Mouse (Mus musculus) monocyte, adult 2 months (primary cell): ENCODE results near the gene Cela3b.

Source experiments
- DNase-seq, 2 experiments: peaks; one replicate each; pipeline ENCODE4 v3.0.0; 2022; ENCODE audit warnings: low spot score in 2 of 2, low read depth in 1 of 2

Gene Cela3b

DNA sequence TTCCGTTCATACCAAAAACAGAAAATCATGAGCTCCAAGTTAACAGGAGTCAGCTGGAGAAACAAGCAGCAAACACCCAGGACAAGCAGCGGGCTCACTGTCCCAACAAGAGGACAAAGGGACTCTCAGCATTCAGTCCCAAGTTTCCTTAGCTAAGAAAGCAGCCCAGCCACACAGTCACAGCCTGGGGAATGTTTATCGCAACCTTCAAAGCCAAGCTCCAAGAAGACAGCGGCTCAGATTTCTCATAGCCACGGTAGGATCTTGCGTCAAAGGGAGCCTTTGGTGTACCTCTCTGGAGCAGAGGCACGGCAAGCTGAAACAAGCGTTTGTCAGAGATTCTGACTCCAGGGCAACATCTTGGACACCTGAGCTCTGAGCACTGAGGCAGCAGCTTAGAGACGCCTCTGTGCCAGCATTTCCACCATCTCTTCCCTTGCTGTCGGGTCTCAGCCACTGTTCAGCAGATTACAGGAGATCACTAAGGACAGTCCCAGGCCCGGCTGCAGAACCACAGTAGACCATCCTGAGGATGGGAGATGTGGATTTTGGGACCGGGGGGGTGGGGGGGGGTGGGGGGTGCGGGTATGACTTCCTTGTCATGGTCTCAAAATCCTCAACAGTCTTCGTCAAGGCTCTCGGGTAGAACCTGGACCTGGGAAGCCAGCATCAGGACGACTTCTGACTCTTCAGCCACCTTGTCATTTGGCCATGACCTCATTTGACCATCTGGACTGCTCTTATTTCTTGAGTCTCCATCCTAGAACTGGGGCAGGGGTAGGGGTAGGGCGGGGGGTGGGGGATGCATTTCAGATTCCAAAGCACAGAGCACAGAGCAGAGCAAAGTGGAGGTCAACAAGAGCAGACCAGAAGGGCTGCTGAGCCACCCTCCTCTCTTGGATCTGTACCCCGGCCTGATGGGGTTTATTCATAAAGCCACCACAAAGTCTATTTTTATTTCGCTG, 54.7 kb downstream of the Cela3b start:
- DNase-seq, result no peak

GRCm38 (mm10) chr4:137373711-137374110, 56.6 kb downstream of the Cela3b start:
- no peak for DNase-seq

- no peak for DNase-seq
Measured at GRCm38 (mm10) chr4:137371596-137372523, 58.5 kb downstream of the Cela3b start.
